Mouse (Mus musculus): ENCODE data around the gene Rab31. TPM values are rescaled to one million over a fixed set of nuclear protein-coding genes. Genes with fewer than 3 reads are reported as not detected.

Rab31 gene
- polyA plus RNA-seq, 1 experiment from 2014 or later = 79.0 TPM

- Histone ChIP-seq H3K36me3 (replicated peaks) (no peaks in the 10 kb centered on the region), H3K9ac (no peak overlapping the region), H3K9me3 (no peaks in the 10 kb centered on the region), H3K27me3 (no peaks in the 10 kb centered on the region), H3K27ac (no peak overlapping the region), H3K4me2 (no peak overlapping the region), H3K4me1 (no peaks in the 10 kb centered on the region), H3K4me3 (replicated peaks) (no peak overlapping the region)
- WGBS = 87% methylated on average over 14 of the region's 14 CpGs
- no peak for ATAC-seq (ENCODE audit: low FRiP score)
Measured at GRCm38 (mm10) chr17:65667792-65668191, 104.8 kb downstream of the Rab31 start.

GRCm38 (mm10) chr17:65666388-65667161 lies 106.0 kb downstream of the Rab31 start:
- Histone ChIP-seq H3K36me3 (replicated peaks) (no peaks in the 10 kb centered on the region), H3K4me3 (replicated peaks) (no peak overlapping the region), H3K27ac (no peak overlapping the region), H3K4me1 (no peaks in the 10 kb centered on the region), H3K4me2 (no peak overlapping the region), H3K9me3 (no peaks in the 10 kb centered on the region), H3K27me3 (no peaks in the 10 kb centered on the region), H3K9ac (no peak overlapping the region)
- WGBS = 89% methylated on average over 17 of the region's 17 CpGs
- ATAC-seq (ENCODE audit: low FRiP score) = no peak

GRCm38 (mm10) chr17:65665786-65666387 lies 106.7 kb downstream of the Rab31 start:
- Histone ChIP-seq H3K9ac (no peak overlapping the region), H3K36me3 (replicated peaks) (no peaks in the 10 kb centered on the region), H3K27me3 (no peaks in the 10 kb centered on the region), H3K4me1 (no peaks in the 10 kb centered on the region), H3K9me3 (no peaks in the 10 kb centered on the region), H3K4me3 (replicated peaks) (no peak overlapping the region), H3K4me2 (no peak overlapping the region), H3K27ac (no peak overlapping the region)
- ATAC-seq (ENCODE audit: low FRiP score) = no peak
- WGBS = 90% methylated on average over 12 of the region's 12 CpGs

GRCm38 (mm10) chr17:65663329-65664078 lies 109.0 kb downstream of the Rab31 start:
- Histone ChIP-seq H3K36me3 (replicated peaks) (no peaks in the 10 kb centered on the region), H3K9ac (no peak overlapping the region), H3K4me1 (no peaks in the 10 kb centered on the region), H3K4me2 (no peak overlapping the region), H3K27me3 (no peaks in the 10 kb centered on the region), H3K9me3 (no peaks in the 10 kb centered on the region), H3K27ac (no peak overlapping the region), H3K4me3 (replicated peaks) (no peak overlapping the region)
- WGBS = 85% methylated on average over 14 of the region's 14 CpGs
- no peak for ATAC-seq (ENCODE audit: low FRiP score)

GRCm38 (mm10) chr17:65662662-65663061 lies 109.9 kb downstream of the Rab31 start:
- no peak for ATAC-seq (ENCODE audit: low FRiP score)
- 87% methylated on average over 3 of the region's 3 CpGs for WGBS

DNA sequence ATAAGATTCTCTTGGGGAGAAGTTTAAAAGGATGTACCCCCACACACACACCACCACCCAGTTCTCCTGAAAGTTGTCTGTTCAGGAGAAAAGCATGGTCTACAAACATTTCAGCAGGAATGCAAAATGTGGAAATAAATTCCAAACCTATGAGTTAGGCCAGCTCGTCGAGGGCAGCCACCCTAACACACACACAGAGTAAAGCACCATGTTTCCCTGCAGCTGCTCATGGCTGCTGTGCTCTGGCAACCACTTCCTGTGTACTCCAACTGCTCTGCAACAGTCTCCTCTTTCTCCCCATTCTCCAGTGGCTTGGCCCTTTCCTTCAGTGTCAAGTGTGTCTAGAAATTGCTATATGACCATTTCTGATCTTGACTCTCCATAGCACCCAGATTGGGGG lies 114.1 kb downstream of the Rab31 start:
- Histone ChIP-seq H3K4me3 (replicated peaks) (no peak overlapping the region), H3K9me3 (no peaks in the 10 kb centered on the region), H3K4me2 (no peak overlapping the region), H3K27me3 (no peaks in the 10 kb centered on the region), H3K27ac (no peak overlapping the region), H3K9ac (no peak overlapping the region), H3K36me3 (replicated peaks) (no peaks in the 10 kb centered on the region), H3K4me1 (no peaks in the 10 kb centered on the region)
- ATAC-seq (ENCODE audit: low FRiP score) = no peak
- 100% methylated on average over 2 of the region's 2 CpGs for WGBS

More at GRCm38 (mm10) chr17:65662662-65663061, 109.9 kb downstream of the Rab31 start:
- Histone ChIP-seq H3K27me3 (no peaks in the 10 kb centered on the region), H3K4me3 (replicated peaks) (no peak overlapping the region), H3K4me2 (no peak overlapping the region), H3K36me3 (replicated peaks) (no peaks in the 10 kb centered on the region), H3K4me1 (no peaks in the 10 kb centered on the region), H3K9me3 (no peaks in the 10 kb centered on the region), H3K9ac (no peak overlapping the region), H3K27ac (no peak overlapping the region)

DNA sequence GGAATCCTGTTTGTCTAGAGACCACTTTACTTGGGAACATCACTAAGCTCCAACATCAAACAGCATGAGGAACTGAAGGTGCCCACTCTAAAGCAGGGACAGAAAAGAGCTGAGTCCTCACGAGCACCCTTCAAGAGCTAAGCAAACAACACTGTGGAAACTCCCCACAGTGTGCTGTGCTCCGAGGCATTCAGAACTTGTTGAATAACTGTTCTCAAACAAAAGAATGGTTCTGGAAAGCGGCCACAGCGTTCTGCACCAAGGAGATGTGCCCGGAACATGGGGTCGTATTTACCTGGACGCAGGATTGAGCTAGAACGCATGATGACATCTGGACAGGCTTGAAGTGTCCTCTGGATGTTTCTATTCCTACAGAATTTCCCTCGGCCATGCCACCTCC lies 114.6 kb downstream of the Rab31 start:
- H3K4me3 ChIP-seq (replicated peaks) = no peak overlapping the region
- H3K4me2 ChIP-seq = no peak overlapping the region
- no peak for ATAC-seq (ENCODE audit: low FRiP score)
- WGBS = 94% methylated on average over 9 of the region's 9 CpGs
- no peaks in the 10 kb centered on the region for H3K27me3 ChIP-seq
- H3K9ac ChIP-seq = no peak overlapping the region
- H3K27ac ChIP-seq = no peak overlapping the region
- H3K9me3 ChIP-seq = no peaks in the 10 kb centered on the region
- H3K4me1 ChIP-seq = no peaks in the 10 kb centered on the region
- H3K36me3 ChIP-seq (replicated peaks) = no peaks in the 10 kb centered on the region

GRCm38 (mm10) chr17:65656731-65657130 lies 115.8 kb downstream of the Rab31 start:
- H3K4me1 ChIP-seq = no peaks in the 10 kb centered on the region
- H3K36me3 ChIP-seq (replicated peaks) = no peaks in the 10 kb centered on the region
- no peaks in the 10 kb centered on the region for H3K27me3 ChIP-seq
- no peak overlapping the region for H3K4me3 ChIP-seq (replicated peaks)
- H3K4me2 ChIP-seq = no peak overlapping the region
- no peak overlapping the region for H3K27ac ChIP-seq
- H3K9me3 ChIP-seq = no peaks in the 10 kb centered on the region
- ATAC-seq (ENCODE audit: low FRiP score) = no peak
- no peak overlapping the region for H3K9ac ChIP-seq
- 93% methylated on average over 6 of the region's 6 CpGs for WGBS

- 0 out of 2 replicates have a peak, but pooled peaks cover 3% of the 10 kb centered on the region for H3K36me3 ChIP-seq (replicated peaks)
- no peak overlapping the region for H3K4me3 ChIP-seq (replicated peaks)
- ATAC-seq (ENCODE audit: low FRiP score) = no peak
- no peaks in the 10 kb centered on the region for H3K9me3 ChIP-seq
- no peaks in the 10 kb centered on the region for H3K4me1 ChIP-seq
- H3K27ac ChIP-seq = no peak overlapping the region
- 91% methylated on average over 8 of the region's 8 CpGs for WGBS
- no peak overlapping the region for H3K4me2 ChIP-seq
- no peaks in the 10 kb centered on the region for H3K27me3 ChIP-seq
- H3K9ac ChIP-seq = no peak overlapping the region
Measured at GRCm38 (mm10) chr17:65656076-65656475, 116.5 kb downstream of the Rab31 start.

- no peaks in the 10 kb centered on the region for H3K9me3 ChIP-seq
- WGBS = 88% methylated on average over 4 of the region's 4 CpGs
- 0 out of 2 replicates have a peak, but pooled peaks cover 3% of the 10 kb centered on the region for H3K36me3 ChIP-seq (replicated peaks)
- no peak overlapping the region for H3K4me3 ChIP-seq (replicated peaks)
- ATAC-seq (ENCODE audit: low FRiP score) = no peak
- H3K9ac ChIP-seq = no peak overlapping the region
- H3K4me2 ChIP-seq = no peak overlapping the region
- no peak overlapping the region for H3K27ac ChIP-seq
- H3K4me1 ChIP-seq = no peaks in the 10 kb centered on the region
- no peaks in the 10 kb centered on the region for H3K27me3 ChIP-seq
Measured at GRCm38 (mm10) chr17:65655608-65656007, 116.9 kb downstream of the Rab31 start.

- Histone ChIP-seq H3K9ac (no peak overlapping the region), H3K9me3 (no peaks in the 10 kb centered on the region)
- no peak for ATAC-seq (ENCODE audit: low FRiP score)
Measured at GRCm38 (mm10) chr17:65650598-65650997, 122.0 kb downstream of the Rab31 start.

DNA sequence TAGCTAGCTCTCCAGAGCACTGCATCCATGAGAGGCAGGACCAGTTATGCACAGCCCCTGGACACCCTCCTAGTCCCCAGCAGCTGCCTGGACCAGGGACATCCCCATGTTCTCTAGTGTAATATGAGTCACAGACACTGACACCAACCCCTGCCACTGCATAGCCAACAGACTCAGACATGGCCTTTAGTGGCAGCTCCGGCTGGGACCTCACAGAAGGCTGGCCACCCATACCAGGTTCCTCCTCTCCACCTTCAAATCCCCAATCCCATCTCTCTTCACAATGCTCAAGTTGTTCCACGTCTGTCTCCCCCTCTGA lies 123.4 kb downstream of the Rab31 start:
- Histone ChIP-seq H3K9me3 (no peaks in the 10 kb centered on the region), H3K4me3 (replicated peaks) (no peak overlapping the region), H3K36me3 (replicated peaks) (0 out of 2 replicates have a peak, but pooled peaks cover 3% of the 10 kb centered on the region), H3K27ac (no peak overlapping the region), H3K4me1 (no peaks in the 10 kb centered on the region), H3K9ac (no peak overlapping the region), H3K27me3 (no peaks in the 10 kb centered on the region), H3K4me2 (no peak overlapping the region)
- no peak for ATAC-seq (ENCODE audit: low FRiP score)
- 83% methylated on average over 2 of the region's 2 CpGs for WGBS

More at GRCm38 (mm10) chr17:65650598-65650997, 122.0 kb downstream of the Rab31 start:
- 0 out of 2 replicates have a peak, but pooled peaks cover 3% of the 10 kb centered on the region for H3K36me3 ChIP-seq (replicated peaks)
- H3K27ac ChIP-seq = no peak overlapping the region
- H3K4me3 ChIP-seq (replicated peaks) = no peak overlapping the region
- H3K27me3 ChIP-seq = no peaks in the 10 kb centered on the region
- H3K4me1 ChIP-seq = no peaks in the 10 kb centered on the region
- H3K4me2 ChIP-seq = no peak overlapping the region
- WGBS = 93% methylated on average over 6 of the region's 6 CpGs

All from forebrain, embryonic 12.5 days (tissue).